Mouse (Mus musculus) midbrain, postnatal 0 days (tissue): ENCODE results near the gene Yjefn3. TPM values are rescaled to one million over a fixed set of nuclear protein-coding genes. Genes with fewer than 3 reads are reported as not detected.

Experiments
- ATAC-seq: fragments of 200-750 bp; cut with Nextera tagmentation; 2 replicates; pipeline ENCODE4 v1.8.0; 2017; ENCODE audit warnings: moderate number of reproducible peaks, mild to moderate bottlenecking, moderate TSS enrichment, moderate library complexity; ENCODE audit not compliant: low FRiP score
- DNase-seq: peaks from one replicate; pipeline ENCODE4 v3.0.0-alpha.2; 2015; ENCODE audit warnings: low spot score
- H3K27ac ChIP-seq: fragments of 300-500 bp; sonication (generic); 2 replicates; pipeline ENCODE4 v1.5.1; 2014; ENCODE audit warnings: low read depth, mild to moderate bottlenecking, low read length, mixed read lengths
- H3K27me3 ChIP-seq: fragments of 300-500 bp; sonication (generic); 2 replicates; pipeline ENCODE4 v1.6.1; 2014; ENCODE audit warnings: low read length, control low read depth, mixed read lengths; ENCODE audit not compliant: insufficient read depth
- H3K36me3 ChIP-seq: fragments of 300-500 bp; sonication (generic); 2 replicates; pipeline ENCODE4 v1.6.1; 2014; ENCODE audit warnings: low read length, control low read depth, mixed read lengths; ENCODE audit not compliant: insufficient read depth
- H3K4me1 ChIP-seq: fragments of 300-500 bp; sonication (generic); 2 replicates; pipeline ENCODE4 v1.6.1; 2014; ENCODE audit warnings: mild to moderate bottlenecking, control low read depth, antibody characterized with exemption, low read length, mixed read lengths; ENCODE audit not compliant: insufficient read depth
- H3K4me2 ChIP-seq: fragments of 300-500 bp; sonication (generic); 2 replicates; pipeline ENCODE4 v1.6.1; 2014; ENCODE audit warnings: low read depth, mild to moderate bottlenecking, low read length, mixed read lengths; ENCODE audit not compliant: poor library complexity, severe bottlenecking
- H3K4me3 ChIP-seq: fragments of 300-500 bp; sonication (generic); 2 replicates; pipeline ENCODE4 v1.5.1; 2014; ENCODE audit warnings: low read depth, mild to moderate bottlenecking, low read length, moderate library complexity
- H3K9ac ChIP-seq: fragments of 300-500 bp; sonication (generic); replicated peaks from 2 replicates; pipeline ENCODE4 v1.6.1; 2014; ENCODE audit warnings: mild to moderate bottlenecking, low read length, moderate library complexity, mixed read lengths; ENCODE audit not compliant: poor library complexity, severe bottlenecking
- H3K9me3 ChIP-seq: fragments of 300-500 bp; sonication (generic); 2 replicates; pipeline ENCODE4 v1.6.1; 2016; ENCODE audit warnings: low read length, control low read depth
- CTCF ChIP-seq: IDR thresholded peaks from 2 replicates; pipeline ENCODE4 v1.5.1; 2016; ENCODE audit warnings: antibody characterized with exemption, mild to moderate bottlenecking
- WGBS: fragments of 180-500 bp; shearing (Covaris S2); extraction: QIAGEN DNeasy Blood & Tissue Kit; methylation state at CpG from one replicate; pipeline ENCODE4 v1.1.7; 2014; 5-methylcytosine and 5-hydroxymethylcytosine counted together
- polyA plus RNA-seq: library from polyadenylated mRNA; unstranded; fragments of >200 nt; fragmentation: Nextera tagmentation; extraction: Ambion mirVana; gene quantifications from 2 replicates; pipeline ENCODE4 v1.2.1, GENCODE M21; 2015
- total RNA-seq: library from RNA; depleted of rRNA; stranded (reverse); fragments of >200 nt; gene quantifications from 2 replicates; pipeline ENCODE4 v1.2.3, GENCODE M21; 2014; rRNA removed

Yjefn3 gene
- total and polyA plus RNA-seq, 2 experiments from 2014 or later = 8.0 to 13.4 TPM

GRCm38 (mm10) chr8:69849899-69850298 is 52.6 kb downstream of the Yjefn3 start:
- no peak overlapping the region for H3K4me3 ChIP-seq
- ATAC-seq = no peak
- H3K4me2 ChIP-seq = no peak overlapping the region
- 50% methylated on average over 3 of the region's 3 CpGs for WGBS
- no peaks in the 10 kb centered on the region for H3K27me3 ChIP-seq
- 0 out of 2 replicates have a peak, but pooled peaks cover 2% of the 10 kb centered on the region for H3K36me3 ChIP-seq
- H3K27ac ChIP-seq = no peak overlapping the region
- H3K9ac ChIP-seq = no peak overlapping the region
- TF ChIP-seq CTCF = peak; percentile 52
- no peaks in the 10 kb centered on the region for H3K9me3 ChIP-seq
- H3K4me1 ChIP-seq = no peaks in the 10 kb centered on the region
- DNase-seq = no peak

GRCm38 (mm10) chr8:69848951-69849350 is 53.6 kb downstream of the Yjefn3 start:
- WGBS = 90% methylated on average over 8 of the region's 8 CpGs
- DNase-seq = no peak
- H3K4me1 ChIP-seq = no peaks in the 10 kb centered on the region
- no peak overlapping the region for H3K9ac ChIP-seq
- H3K27me3 ChIP-seq = no peaks in the 10 kb centered on the region
- ATAC-seq = no peak
- no peak overlapping the region for H3K4me2 ChIP-seq
- 0 out of 2 replicates have a peak, but pooled peaks cover 2% of the 10 kb centered on the region for H3K36me3 ChIP-seq
- no peak overlapping the region for H3K27ac ChIP-seq
- no peaks in the 10 kb centered on the region for H3K9me3 ChIP-seq
- TF ChIP-seq CTCF = no peak
- H3K4me3 ChIP-seq = no peak overlapping the region

DNA sequence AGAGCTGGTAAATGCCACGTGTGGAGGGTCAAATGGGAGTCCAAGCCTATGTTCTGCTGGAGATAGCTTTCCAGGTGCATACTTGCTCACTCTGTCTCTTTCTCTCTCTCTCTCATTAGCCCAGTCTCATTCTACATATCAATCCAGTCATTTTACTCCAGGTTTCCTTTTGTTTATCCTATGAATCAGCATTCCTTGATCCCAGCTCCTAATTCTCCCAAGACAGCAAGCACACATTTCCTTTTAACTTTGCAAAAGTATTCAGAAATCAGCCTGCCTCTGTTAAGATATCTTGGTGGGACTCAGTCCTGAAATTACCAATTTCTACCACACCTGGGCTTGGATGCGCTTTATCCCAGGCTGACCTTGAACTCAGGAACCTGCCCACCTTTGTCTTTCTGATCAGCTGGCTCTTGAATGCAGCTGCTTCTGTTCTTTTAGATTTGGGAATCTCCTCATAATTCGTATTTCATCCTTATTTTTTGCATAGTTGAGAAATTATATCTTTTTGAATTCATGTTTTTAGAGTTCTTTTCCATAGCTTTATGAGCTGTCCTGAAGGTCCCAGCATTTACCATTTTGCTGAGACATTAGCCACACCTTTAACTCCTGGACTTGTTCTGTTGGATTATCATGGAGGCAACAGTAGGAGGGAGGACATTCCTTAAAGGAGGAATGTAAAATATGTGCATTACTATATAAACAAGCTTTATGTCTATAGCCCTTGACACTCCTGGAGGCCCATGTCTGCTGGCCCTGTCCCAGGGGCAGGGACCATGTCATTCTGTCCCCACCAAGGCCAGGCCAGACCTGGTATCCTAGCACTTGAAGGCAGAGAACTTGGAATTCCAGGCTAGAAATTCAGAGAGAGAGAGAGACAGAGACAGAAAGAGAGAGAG is 55.1 kb downstream of the Yjefn3 start:
- Histone ChIP-seq H3K36me3 (0 out of 2 replicates have a peak, but pooled peaks cover 2% of the 10 kb centered on the region), H3K9me3 (no peaks in the 10 kb centered on the region), H3K27ac (no peak overlapping the region), H3K4me3 (no peak overlapping the region), H3K27me3 (no peaks in the 10 kb centered on the region), H3K4me2 (no peak overlapping the region), H3K9ac (no peak overlapping the region), H3K4me1 (no peaks in the 10 kb centered on the region)
- no peak for TF ChIP-seq CTCF
- no peak for DNase-seq
- 86% methylated on average over 3 of the region's 3 CpGs for WGBS
- no peak for ATAC-seq

Other genes with a start within 250 kb of the Yjefn3 start
- gene Zfp964, start 248.2 kb downstream of the Yjefn3 start, total RNA-seq = 3.6 and 5.9 TPM in 2 replicates
- gene Zfp964, start 248.2 kb downstream of the Yjefn3 start, polyA plus RNA-seq = 0.99 and 1.2 TPM in 2 replicates
- 14.6 and 17.5 TPM in 2 replicates for gene Zfp869, start 192.0 kb downstream of the Yjefn3 start, total RNA-seq
- 14.4 and 15.5 TPM in 2 replicates for gene Zfp869, start 192.0 kb downstream of the Yjefn3 start, polyA plus RNA-seq
- gene Zfp963, start 152.7 kb downstream of the Yjefn3 start, total RNA-seq = 3.3 and 5.3 TPM in 2 replicates
- 5.0 and 5.5 TPM in 2 replicates for gene Zfp963, start 152.7 kb downstream of the Yjefn3 start, polyA plus RNA-seq
- gene Gm20422, start 127.8 kb downstream of the Yjefn3 start, total RNA-seq = 1.5 and 2.4 TPM in 2 replicates
- gene Gm20422, start 127.8 kb downstream of the Yjefn3 start, polyA plus RNA-seq = not detected in 2 replicates
- gene Atp13a1, start 111.5 kb downstream of the Yjefn3 start, total RNA-seq = 77.7 and 92.7 TPM in 2 replicates
- 44.6 and 46.4 TPM in 2 replicates for gene Atp13a1, start 111.5 kb downstream of the Yjefn3 start, polyA plus RNA-seq
- 44.7 and 53.4 TPM in 2 replicates for gene Zfp866, start 111.5 kb downstream of the Yjefn3 start, total RNA-seq
- 19.2 and 20.0 TPM in 2 replicates for gene Zfp866, start 111.5 kb downstream of the Yjefn3 start, polyA plus RNA-seq
- gene Gmip, start 94.0 kb downstream of the Yjefn3 start, total RNA-seq = 53.9 and 71.2 TPM in 2 replicates
- 33.7 and 37.6 TPM in 2 replicates for gene Gmip, start 94.0 kb downstream of the Yjefn3 start, polyA plus RNA-seq
- gene Lpar2, start 80.3 kb downstream of the Yjefn3 start, total RNA-seq = 5.4 and 7.7 TPM in 2 replicates
- 0.44 and 0.63 TPM in 2 replicates for gene Lpar2, start 80.3 kb downstream of the Yjefn3 start, polyA plus RNA-seq
- 35.7 and 43.9 TPM in 2 replicates for gene Pbx4, start 70.2 kb downstream of the Yjefn3 start, total RNA-seq
- gene Pbx4, start 70.2 kb downstream of the Yjefn3 start, polyA plus RNA-seq = 91.0 and 98.8 TPM in 2 replicates
- 12.0 and 14.9 TPM in 2 replicates for gene Cilp2, start 15.0 kb downstream of the Yjefn3 start, total RNA-seq
- 7.5 and 8.0 TPM in 2 replicates for gene Cilp2, start 15.0 kb downstream of the Yjefn3 start, polyA plus RNA-seq
- not detected in 2 replicates for gene Tssk6, start 528 bp downstream of the Yjefn3 start, total RNA-seq
- gene Tssk6, start 528 bp downstream of the Yjefn3 start, polyA plus RNA-seq = 4.4 and 4.6 TPM in 2 replicates
- gene Ndufa13, start 154 bp downstream of the Yjefn3 start, total RNA-seq = 55.6 and 86.8 TPM in 2 replicates
- 239 and 243 TPM in 2 replicates for gene Ndufa13, start 154 bp downstream of the Yjefn3 start, polyA plus RNA-seq
- gene Gatad2a, start 93.7 kb upstream of the Yjefn3 start, total RNA-seq = 24.4 and 30.1 TPM in 2 replicates
- 17.2 and 19.3 TPM in 2 replicates for gene Gatad2a, start 93.7 kb upstream of the Yjefn3 start, polyA plus RNA-seq
- 130 and 148 TPM in 2 replicates for gene Mau2, start 140.0 kb upstream of the Yjefn3 start, total RNA-seq
- 54.3 and 56.6 TPM in 2 replicates for gene Mau2, start 140.0 kb upstream of the Yjefn3 start, polyA plus RNA-seq
- gene Sugp1, start 140.1 kb upstream of the Yjefn3 start, total RNA-seq = 18.6 and 19.9 TPM in 2 replicates
- 48.7 and 48.9 TPM in 2 replicates for gene Sugp1, start 140.1 kb upstream of the Yjefn3 start, polyA plus RNA-seq
- gene Tm6sf2, start 170.2 kb upstream of the Yjefn3 start, total RNA-seq = 1.6 TPM in 1 of 2 replicates, not detected in the other
- gene Tm6sf2, start 170.2 kb upstream of the Yjefn3 start, polyA plus RNA-seq = 0.22 and 0.35 TPM in 2 replicates
- 0.99 and 1.3 TPM in 2 replicates for gene Hapln4, start 180.7 kb upstream of the Yjefn3 start, total RNA-seq
- 1.6 and 1.7 TPM in 2 replicates for gene Hapln4, start 180.7 kb upstream of the Yjefn3 start, polyA plus RNA-seq
- gene Ncan, start 218.2 kb upstream of the Yjefn3 start, total RNA-seq = 440 and 447 TPM in 2 replicates
- 202 and 210 TPM in 2 replicates for gene Ncan, start 218.2 kb upstream of the Yjefn3 start, polyA plus RNA-seq
- gene Nr2c2ap, start 228.6 kb upstream of the Yjefn3 start, total RNA-seq = 5.4 and 7.7 TPM in 2 replicates
- 42.1 and 44.1 TPM in 2 replicates for gene Nr2c2ap, start 228.6 kb upstream of the Yjefn3 start, polyA plus RNA-seq
- gene Rfxank, start 236.4 kb upstream of the Yjefn3 start, total RNA-seq = 9.8 and 12.3 TPM in 2 replicates
- 7.4 and 9.3 TPM in 2 replicates for gene Rfxank, start 236.4 kb upstream of the Yjefn3 start, polyA plus RNA-seq
- 91.1 and 98.3 TPM in 2 replicates for gene Borcs8, start 236.8 kb upstream of the Yjefn3 start, total RNA-seq
- 49.8 and 58.6 TPM in 2 replicates for gene Borcs8, start 236.8 kb upstream of the Yjefn3 start, polyA plus RNA-seq
- gene Mef2b, start 237.0 kb upstream of the Yjefn3 start, total RNA-seq = 0.55 and 1.1 TPM in 2 replicates
- 1.5 TPM in 2 replicates for gene Mef2b, start 237.0 kb upstream of the Yjefn3 start, polyA plus RNA-seq